Mouse (Mus musculus) megakaryocyte progenitor cell, adult 5-6 weeks (primary cell): Measurements from ENCODE around the gene Gm11564. TPM values are rescaled to one million over a fixed set of nuclear protein-coding genes. Genes with fewer than 3 reads are reported as not detected.
"Not testable (repeated sequence)": the region's sequence is repeated elsewhere in the genome, so short reads cannot be mapped to it uniquely, and the experiment has no call there.

Experiments
- ATAC-seq: replicated peaks from 2 replicates; pipeline ENCODE4 v1.8.0; 2016; ENCODE audit warnings: mild to moderate bottlenecking, moderate TSS enrichment, inconsistent platforms; ENCODE audit not compliant: poor library complexity
- total RNA-seq, 2 experiments: library from RNA; stranded (forward) in 1 of 2; stranded (reverse) in 1 of 2; fragments of 157-497, 149-512 nt in 1 of 2; fragments of 200-1000 nt in 1 of 2; gene quantifications; 2 replicates each; pipeline versions ENCODE4 v1.2.3 to v1.2.4; 2015 to 2017

The Gm11564 gene
- total RNA-seq (2015) (not detected in 2 replicates), total RNA-seq (2017) (not detected in 2 replicates)

DNA sequence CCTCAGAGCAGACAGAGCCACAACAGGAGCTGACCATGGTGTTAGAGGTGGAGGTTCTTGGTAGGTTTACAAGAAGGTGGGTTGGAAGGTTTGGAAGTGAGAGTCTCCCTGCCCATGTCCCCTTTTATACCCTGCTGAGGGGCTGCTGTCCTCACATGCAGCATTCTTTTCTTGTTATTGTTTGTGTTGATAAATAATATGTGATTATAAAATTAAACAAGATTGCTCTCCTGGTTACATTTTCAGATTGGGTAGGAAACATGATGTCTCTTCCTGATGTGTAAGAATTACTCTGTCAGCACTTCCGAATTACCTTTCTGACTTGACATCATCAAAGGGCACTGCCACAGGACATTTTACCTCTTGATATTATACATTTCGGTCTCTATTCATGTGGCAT lies at the start of gene Gm11564:
Gm11564 (minus strand) TSS at position 101 of the 400 bp plus-strand sequence.
- not testable (repeated sequence) for ATAC-seq

- ATAC-seq: not testable (repeated sequence)
Measured at GRCm38 (mm10) chr11:99864176-99864575, 48.7 kb upstream of the Gm11564 start, which contains the start of gene Gm11559. Gene Gm11559 (plus strand): TSS chr11:99864476.

GRCm38 (mm10) chr11:99858761-99859160 lies 43.3 kb upstream of the Gm11564 start:
- ATAC-seq: no peak

DNA sequence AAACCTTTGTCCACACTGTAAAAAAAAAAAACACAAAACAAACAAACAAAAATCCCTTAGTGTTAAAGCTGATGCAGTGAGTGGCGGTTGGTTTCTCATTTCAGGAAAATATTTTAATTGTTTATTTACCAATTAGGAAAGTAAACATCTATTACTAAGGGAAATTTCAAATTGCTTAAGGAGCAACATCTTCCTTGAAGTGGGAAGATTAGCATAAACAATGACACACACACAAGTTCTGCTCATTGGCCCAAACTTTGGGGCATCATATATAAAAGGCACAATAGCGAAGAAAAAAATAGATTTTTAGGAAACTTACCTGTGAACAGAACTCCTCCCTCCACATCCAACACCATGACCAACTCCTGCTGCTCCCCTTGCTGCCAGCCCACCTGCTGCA lies 42.2 kb upstream of the Gm11564 start, which contains the start of gene Gm11568:
Gm11568 (plus strand) TSS at position 301 of the 400 bp plus-strand sequence.
- no peak for ATAC-seq

- ATAC-seq: no peak
Measured at GRCm38 (mm10) chr11:99854121-99854520, 38.7 kb upstream of the Gm11564 start.

DNA sequence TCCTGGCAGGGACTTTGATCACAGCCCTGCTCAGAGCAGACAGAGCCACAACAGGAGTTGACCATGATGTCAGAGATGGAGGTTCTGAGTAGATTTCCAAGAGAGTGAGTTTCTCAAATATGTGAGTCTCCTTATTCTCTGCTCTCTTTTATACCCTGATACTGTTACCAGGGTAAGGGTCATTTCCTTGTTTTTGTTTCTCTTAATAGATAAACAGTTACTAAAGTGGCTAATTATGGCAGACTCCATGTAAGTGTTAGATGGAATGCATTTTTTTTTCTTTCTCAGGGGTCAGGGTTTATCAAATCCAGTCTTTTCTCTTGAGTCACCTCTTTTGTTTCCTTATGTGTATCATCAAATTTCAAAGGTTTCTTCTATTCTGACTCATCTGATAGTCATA lies 36.0 kb upstream of the Gm11564 start, which contains the start of gene Krtap4-16:
Krtap4-16 (minus strand) TSS at position 101 of the 400 bp plus-strand sequence.
- ATAC-seq: no peak

DNA sequence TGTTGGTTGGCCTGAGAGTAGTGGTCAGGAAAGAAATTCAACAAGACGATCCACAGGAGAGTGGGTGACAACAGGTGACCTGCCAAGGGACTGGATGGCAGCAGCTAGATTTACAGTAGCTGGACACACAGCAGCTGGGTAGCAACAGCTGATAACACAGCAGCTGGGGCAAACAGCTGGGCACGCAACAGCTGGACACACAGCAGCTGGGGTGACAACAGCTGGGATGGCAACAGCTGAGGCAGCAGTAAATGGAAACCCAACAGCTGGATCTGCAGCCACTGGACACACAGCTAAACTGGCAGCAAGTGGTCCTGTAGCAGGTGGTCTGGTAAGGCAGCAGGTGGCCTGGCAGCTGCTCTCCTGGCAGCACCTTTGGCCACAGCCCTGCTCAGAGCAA lies 31.3 kb upstream of the Gm11564 start:
- ATAC-seq: no peak

DNA sequence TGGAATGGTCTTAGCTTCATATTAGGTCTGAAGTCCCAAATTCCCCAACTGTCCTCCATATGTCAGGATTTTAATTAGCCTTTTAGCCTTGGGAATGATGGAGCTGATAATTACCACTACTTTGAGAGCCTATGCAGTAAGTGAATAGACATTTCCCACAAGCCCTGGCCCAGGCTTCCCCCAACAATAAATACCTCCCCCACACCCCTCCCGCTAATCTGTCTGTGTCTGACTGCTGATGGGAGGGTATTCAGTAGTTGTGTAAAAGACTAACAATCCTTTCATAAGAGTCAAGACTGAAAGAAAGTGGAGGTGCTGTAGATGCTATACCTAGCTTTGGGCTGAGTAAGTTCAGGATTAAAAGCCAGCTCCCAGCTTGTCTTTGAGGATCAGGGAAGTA lies 26.7 kb upstream of the Gm11564 start:
- no peak for ATAC-seq

- ATAC-seq: no peak
Measured at GRCm38 (mm10) chr11:99837966-99838365, 22.5 kb upstream of the Gm11564 start, which contains the start of gene 2300003K06Rik. Gene 2300003K06Rik (minus strand): TSS chr11:99838066.

DNA sequence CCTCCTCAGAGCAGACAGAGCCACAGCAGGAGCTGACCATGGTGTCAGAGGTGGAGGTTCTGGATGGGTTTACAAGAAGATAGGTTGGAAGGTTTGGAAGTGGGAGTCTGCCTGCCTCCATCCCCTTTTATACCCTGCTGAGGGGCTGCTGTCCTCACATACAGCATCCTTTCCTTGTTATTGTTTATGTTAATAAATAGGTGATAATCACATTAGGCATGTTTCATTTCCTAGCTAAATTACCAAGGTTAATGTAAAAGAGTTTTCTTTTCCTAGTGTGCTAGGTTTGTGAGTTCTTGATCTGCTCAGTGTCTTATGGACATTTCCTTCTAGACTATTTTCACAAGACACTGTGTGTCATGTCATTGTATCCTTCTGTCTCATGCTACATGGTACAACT lies 5.7 kb downstream of the Gm11564 start, which contains the start of gene Krtap4-13:
Krtap4-13 (minus strand) TSS at position 101 of the 400 bp plus-strand sequence.
- not testable (repeated sequence) for ATAC-seq

- ATAC-seq: not testable (repeated sequence)
Measured at GRCm38 (mm10) chr11:99804346-99804745, 11.1 kb downstream of the Gm11564 start, which contains the start of gene Gm11554. Gene Gm11554 (minus strand): TSS chr11:99804446.

- ATAC-seq: not testable (repeated sequence)
Measured at GRCm38 (mm10) chr11:99798832-99799231, 16.6 kb downstream of the Gm11564 start, which contains the start of gene Gm11569. Gene Gm11569 (minus strand): TSS chr11:99798932.

DNA sequence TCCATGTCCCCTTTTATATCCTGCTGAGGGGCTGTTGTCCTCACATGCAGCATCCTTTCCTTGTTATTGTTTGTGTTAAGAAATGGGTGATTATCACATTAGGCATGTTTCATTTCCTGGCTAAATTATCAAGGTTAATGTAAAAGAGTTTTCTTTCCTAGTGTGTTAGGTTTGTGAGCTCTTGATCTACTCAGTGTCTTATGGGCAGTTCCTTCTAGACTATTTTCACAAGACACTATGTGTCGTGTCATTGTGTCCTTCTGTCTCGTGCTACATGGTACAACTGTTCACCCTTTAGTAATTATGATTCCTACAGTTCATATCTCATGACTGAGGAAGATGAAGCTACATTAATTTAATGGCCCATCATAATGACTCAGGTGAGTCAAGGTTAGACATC lies 22.1 kb downstream of the Gm11564 start, which contains the start of gene Gm11596:
Gm11596 (minus strand) TSS at position 101 of the 400 bp plus-strand sequence.
- ATAC-seq: no peak

DNA sequence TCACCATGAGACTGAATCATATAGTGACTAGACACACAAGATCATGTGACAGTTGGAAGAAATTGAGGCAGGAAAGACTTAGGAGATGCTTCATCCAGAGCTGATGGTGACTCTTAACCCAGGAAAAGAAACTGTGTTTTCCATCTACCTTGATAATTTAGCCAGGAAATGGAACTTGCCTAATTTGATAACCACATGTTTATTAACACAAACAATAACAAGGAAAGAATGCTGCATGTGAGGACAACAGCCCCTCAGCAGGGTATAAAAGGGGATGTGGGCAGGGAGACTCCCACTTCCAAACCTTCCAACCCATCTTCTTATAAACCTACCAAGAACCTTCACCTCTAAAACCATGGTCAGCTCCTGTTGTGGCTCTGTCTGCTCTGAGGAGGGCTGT lies 30.6 kb downstream of the Gm11564 start, which contains the start of gene Krtap4-9:
Krtap4-9 (plus strand) TSS at position 301 of the 400 bp plus-strand sequence.
- not testable (repeated sequence) for ATAC-seq

- ATAC-seq: no peak
Measured at GRCm38 (mm10) chr11:99780604-99781003, 34.9 kb downstream of the Gm11564 start, which contains the start of gene Krtap4-8. Gene Krtap4-8 (minus strand): TSS chr11:99780704.

DNA sequence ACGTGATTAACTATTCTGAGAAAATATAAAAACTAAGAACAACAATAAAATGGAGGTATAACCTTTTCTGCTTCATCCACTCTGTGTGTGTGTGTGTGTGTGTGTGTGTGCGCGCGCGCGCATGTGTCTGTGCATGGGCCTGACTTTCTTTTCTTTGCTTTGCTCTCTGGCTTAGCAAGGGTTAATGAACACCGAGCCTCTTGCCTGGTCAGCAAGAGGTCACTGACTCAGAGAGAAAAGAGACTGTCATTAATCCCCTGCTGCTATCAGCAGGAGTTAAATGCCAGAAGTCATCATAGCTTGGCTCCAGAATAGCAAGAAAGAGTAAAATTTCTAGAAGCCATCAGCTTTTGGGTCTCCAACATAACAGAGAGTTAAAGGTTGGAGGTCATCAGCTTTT lies 37.1 kb downstream of the Gm11564 start:
- ATAC-seq: no peak

DNA sequence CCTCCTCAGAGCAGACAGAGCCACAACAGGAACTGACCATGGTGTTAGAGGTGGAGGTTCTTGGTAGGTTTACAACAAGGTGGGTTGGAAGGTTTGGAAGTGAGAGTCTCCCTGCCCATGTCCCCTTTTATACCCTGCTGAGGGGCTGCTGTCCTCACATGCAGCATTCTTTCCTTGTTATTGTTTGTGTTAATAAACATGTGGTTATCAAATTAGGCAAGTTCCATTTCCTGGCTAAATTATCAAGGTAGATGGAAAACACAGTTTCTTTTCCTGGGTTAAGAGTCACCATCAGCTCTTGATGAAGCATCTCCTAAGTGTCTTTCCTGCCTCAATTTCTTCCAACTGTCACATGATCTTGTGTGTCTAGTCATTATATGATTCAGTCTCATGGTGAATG lies 42.7 kb downstream of the Gm11564 start, which contains the start of gene Gm11595:
Gm11595 (minus strand) TSS at position 101 of the 400 bp plus-strand sequence.
- ATAC-seq: not testable (repeated sequence)

GRCm38 (mm10) chr11:99768410-99768809 lies 47.1 kb downstream of the Gm11564 start:
- no peak for ATAC-seq
